Mouse (Mus musculus): ENCODE data around the gene Otop2. TPM values are rescaled to one million over a fixed set of nuclear protein-coding genes. Genes with fewer than 3 reads are reported as not detected.
A peak's percentile ranks its signal among the peaks of the same experiment; 100 is the strongest.

Gene Otop2
- polyA plus RNA-seq, 1 experiment from 2014 or later, result not detected

DNA sequence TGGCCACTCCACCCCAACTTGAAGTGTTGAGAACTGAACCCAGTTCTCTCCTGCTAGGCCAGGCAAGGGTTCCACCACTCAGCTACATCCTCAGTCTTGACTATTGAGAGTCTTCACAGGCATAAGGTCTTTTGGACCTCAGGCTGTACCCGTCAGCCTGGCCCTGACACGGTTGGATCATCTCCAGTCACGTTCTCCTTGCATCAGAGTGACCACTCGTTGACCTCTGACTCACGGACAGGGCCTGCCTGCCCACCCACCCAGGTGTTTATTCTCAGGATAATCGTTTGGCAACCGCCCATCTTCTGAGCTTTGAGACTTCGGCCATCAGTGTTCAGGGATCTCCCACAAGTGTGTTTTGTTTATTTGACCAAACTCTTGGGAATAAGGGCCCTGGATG, 3.8 kb upstream of the Otop2 start:
- H3K4me3 ChIP-seq, result no peak overlapping the region
- no peaks in the 10 kb centered on the region for H3K4me1 ChIP-seq
- H3K27me3 ChIP-seq (replicated peaks), result peaks cover 39% of the 10 kb centered on the region
- H3K27ac ChIP-seq, result no peak overlapping the region
- H3K9ac ChIP-seq, result no peak overlapping the region
- H3K9me3 ChIP-seq (replicated peaks), result 0 out of 2 replicates have a peak, but pooled peaks cover 3% of the 10 kb centered on the region
- ATAC-seq, result no peak
- H3K36me3 ChIP-seq, result no peaks in the 10 kb centered on the region
- no peak overlapping the region for H3K4me2 ChIP-seq
- WGBS (ENCODE audit: insufficient replicate concordance), result 54% methylated on average over 8 of the region's 8 CpGs

DNA sequence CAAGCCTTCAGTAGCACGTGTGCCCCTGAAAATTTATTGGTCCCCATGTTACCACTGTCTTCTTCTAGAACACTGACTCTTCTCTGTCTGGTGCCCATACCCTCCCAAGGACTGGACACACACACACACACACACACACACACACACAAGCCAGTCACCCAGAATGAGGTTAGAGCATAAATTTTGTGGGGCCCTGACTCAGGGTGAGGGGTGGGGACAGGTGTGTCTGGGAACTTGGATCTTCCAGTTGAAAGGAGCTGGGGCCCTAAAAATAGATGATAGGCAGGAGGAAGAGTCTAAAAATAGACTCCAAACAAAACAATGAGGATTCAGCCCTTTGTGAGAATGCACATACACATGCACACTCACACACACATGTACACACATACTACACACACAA, 1.8 kb downstream of the Otop2 start:
- no peaks in the 10 kb centered on the region for H3K4me1 ChIP-seq
- H3K36me3 ChIP-seq, result no peaks in the 10 kb centered on the region
- no peak overlapping the region for H3K9ac ChIP-seq
- WGBS (ENCODE audit: insufficient replicate concordance), result 64% methylated on average over 1 of the region's 1 CpGs
- no peak overlapping the region for H3K27ac ChIP-seq
- H3K9me3 ChIP-seq (replicated peaks), result no peaks in the 10 kb centered on the region
- no peak overlapping the region for H3K4me3 ChIP-seq
- no peak for ATAC-seq
- H3K27me3 ChIP-seq (replicated peaks), result peaks cover 47% of the 10 kb centered on the region
- H3K4me2 ChIP-seq, result no peak overlapping the region

DNA sequence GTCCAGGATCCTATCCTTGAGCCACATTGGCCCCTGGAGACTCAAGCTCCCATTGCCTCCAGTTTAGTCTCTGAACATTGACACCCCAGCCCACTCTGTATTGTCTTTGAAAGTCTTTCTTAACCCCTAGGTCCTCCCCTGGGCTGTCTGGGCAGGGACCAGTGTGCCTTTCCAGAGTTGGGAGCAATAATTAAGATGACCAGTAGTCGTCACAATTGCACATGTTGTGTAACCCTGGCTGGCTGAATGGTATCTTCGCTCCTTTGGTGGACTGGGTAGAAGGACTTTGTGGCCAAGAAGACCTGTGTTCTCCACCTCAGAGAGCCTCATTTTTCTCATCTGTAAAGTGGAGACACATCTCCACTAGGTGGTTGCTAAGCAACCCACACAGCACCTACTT, 7.3 kb downstream of the Otop2 start:
- no peaks in the 10 kb centered on the region for H3K4me1 ChIP-seq
- H3K4me2 ChIP-seq, result no peak overlapping the region
- no peak for ATAC-seq
- H3K9ac ChIP-seq, result no peak overlapping the region
- no peak overlapping the region for H3K4me3 ChIP-seq
- H3K27ac ChIP-seq, result no peak overlapping the region
- peaks cover 75% of the 10 kb centered on the region for H3K27me3 ChIP-seq (replicated peaks)
- no peaks in the 10 kb centered on the region for H3K9me3 ChIP-seq (replicated peaks)
- H3K36me3 ChIP-seq, result no peaks in the 10 kb centered on the region
- 19% methylated on average over 2 of the region's 2 CpGs for WGBS (ENCODE audit: insufficient replicate concordance)

DNA sequence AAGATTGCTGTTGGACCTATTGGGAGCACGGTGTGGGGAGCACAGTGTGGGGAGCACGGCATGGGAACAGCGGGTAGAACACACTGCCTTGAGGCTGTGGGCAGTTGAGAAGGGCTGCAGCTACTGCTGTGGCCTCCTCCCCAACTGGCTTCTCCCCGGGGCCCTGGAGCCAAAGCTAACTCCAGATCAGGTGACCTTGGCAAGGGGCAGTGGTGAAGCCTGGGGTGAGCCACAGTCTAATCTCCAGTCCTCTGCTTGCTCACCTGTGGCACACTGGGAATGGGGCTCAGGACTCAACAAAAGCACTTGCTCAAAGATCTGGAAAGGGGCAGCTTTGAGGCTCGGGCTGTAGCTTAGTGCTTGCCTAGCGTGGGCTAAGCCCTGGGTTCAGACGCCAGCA, 10.2 kb downstream of the Otop2 start:
- 51% methylated on average over 7 of the region's 7 CpGs for WGBS (ENCODE audit: insufficient replicate concordance)
- peaks cover 17% of the 10 kb centered on the region for H3K4me1 ChIP-seq
- no peak for ATAC-seq
- H3K27me3 ChIP-seq (replicated peaks), result peaks cover 100% of the 10 kb centered on the region
- no peaks in the 10 kb centered on the region for H3K36me3 ChIP-seq
- H3K4me3 ChIP-seq, result no peak overlapping the region
- H3K27ac ChIP-seq, result no peak overlapping the region
- H3K9me3 ChIP-seq (replicated peaks), result no peaks in the 10 kb centered on the region
- H3K4me2 ChIP-seq, result no peak overlapping the region
- H3K9ac ChIP-seq, result no peak overlapping the region

DNA sequence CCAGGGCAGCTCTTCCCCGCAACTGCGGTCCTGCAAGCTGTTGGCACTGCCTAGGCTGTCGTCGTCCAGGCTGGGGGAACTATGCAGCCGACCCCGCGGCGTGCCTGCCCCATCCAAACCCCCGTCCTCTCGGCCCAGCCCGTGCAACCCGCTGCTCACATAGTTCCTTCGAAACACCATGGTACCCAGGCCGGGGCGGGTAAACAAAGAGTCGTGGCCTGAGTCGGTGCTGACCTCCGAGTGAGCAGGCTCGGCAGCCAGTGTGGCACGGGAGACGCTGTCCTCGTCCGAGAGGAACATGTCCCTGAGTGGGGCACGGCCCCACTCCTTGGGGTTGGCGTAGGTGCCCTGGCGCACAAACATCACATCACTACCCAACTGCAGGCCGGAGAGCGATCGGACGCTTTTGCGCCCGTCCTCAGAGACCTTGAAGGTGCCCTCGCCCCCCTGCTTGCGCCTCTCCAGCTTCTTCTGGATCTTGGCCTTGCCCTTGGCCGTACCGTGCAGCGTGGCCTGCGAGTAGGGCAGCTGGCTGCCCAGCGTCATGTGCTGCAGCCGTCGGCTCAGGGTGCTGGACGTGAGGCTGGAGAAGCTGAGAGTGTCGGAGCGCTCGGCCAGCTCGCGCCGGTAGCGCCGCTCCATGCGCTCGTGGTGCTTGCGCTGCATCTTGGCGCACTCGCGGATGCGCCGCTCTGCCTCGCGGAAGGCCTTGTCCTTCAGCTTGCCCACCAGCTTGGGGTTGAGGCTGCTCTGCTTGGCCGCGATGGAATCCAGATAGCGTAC, 11.5 kb downstream of the Otop2 start:
- H3K4me1 ChIP-seq, result peaks cover 18% of the 10 kb centered on the region
- 7% methylated on average over 63 of the region's 63 CpGs for WGBS (ENCODE audit: insufficient replicate concordance)
- H3K4me2 ChIP-seq, result no peak overlapping the region
- H3K4me3 ChIP-seq, result no peak overlapping the region
- H3K36me3 ChIP-seq, result no peaks in the 10 kb centered on the region
- H3K27ac ChIP-seq, result no peak overlapping the region
- peaks cover 100% of the 10 kb centered on the region for H3K27me3 ChIP-seq (replicated peaks)
- no peak for ATAC-seq
- H3K9me3 ChIP-seq (replicated peaks), result no peaks in the 10 kb centered on the region
- no peak overlapping the region for H3K9ac ChIP-seq

DNA sequence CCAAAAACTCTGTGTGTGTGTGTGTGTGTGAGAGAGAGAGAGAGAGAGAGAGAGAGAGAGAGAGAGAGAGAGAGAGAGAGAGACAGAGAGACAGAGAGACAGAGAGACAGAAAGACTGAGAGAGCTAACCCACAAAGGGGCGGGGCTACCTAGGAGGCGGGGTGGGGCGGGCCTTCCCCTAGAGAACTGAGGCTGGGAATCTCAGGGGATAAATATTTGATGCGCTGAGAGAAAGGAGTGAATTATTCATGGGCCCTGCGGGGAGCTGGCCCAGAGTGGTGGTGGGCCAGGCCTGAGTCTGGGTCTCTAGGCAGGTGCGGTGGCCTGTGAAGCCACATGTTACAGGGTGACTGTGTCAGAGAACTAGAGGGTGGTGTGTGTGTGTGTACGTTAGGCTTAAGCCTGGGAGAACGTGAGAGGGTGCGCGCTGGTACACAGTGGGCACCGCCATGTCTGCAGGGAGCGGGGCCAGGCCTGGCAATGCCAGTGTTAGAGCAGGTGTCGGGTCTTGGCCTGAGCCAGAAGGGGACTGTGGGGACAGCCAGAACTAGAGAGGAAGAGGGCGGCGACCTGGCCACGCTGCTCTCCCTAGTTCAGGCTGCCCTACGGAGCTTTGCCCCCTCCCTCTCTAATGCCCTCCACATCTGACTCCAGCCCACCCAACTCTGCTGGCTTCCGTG, 12.9 kb downstream of the Otop2 start:
- H3K9ac ChIP-seq, result no peak overlapping the region
- no peak for ATAC-seq
- no peak overlapping the region for H3K4me3 ChIP-seq
- peaks cover 100% of the 10 kb centered on the region for H3K27me3 ChIP-seq (replicated peaks)
- H3K4me2 ChIP-seq, result peak overlapping the region; percentile 0; the same call in 1 of the 2 replicates
- H3K9me3 ChIP-seq (replicated peaks), result no peaks in the 10 kb centered on the region
- no peaks in the 10 kb centered on the region for H3K36me3 ChIP-seq
- H3K4me1 ChIP-seq, result peaks cover 18% of the 10 kb centered on the region
- 6% methylated on average over 18 of the region's 18 CpGs for WGBS (ENCODE audit: insufficient replicate concordance)
- no peak overlapping the region for H3K27ac ChIP-seq

DNA sequence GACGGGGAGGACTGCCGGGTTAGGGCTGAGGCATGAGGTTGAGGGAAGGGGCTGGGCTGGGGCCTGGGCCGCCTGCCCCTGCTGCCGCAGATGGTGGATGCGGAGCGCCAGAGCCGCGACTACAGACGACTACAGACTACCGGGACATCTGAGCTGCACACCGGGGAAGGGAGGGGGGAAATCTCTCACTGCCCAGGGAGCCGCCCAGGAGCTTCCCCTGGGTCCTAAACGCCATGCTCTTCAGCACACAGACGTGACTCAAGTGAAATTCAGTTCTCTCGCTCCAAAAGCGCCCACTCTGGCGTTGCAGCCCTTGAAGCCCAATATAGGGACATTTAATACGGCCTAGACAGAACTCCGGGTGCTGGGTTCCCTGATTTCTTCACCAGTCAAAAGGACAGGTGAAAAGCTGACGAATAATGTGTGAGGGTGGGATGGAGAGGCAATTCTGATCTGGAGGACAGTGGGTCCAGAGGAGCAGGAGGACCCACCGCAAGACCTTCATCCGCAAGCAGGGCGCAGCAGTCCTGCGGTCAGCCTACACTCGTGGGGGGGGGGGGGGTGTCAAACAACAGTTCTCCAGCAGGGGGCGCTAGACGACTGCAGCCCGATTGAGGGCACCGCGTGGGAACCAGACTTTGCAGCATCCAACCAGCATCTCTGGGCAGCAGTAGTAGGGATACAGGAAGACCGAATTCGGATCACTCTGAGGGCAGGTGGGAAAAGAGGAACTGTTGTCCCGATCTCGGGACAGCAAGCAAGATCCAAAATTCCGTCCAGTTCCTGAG, 15.1 kb downstream of the Otop2 start, which contains the start of gene Ush1g:
Gene Ush1g, minus strand, starts transcription at position 136 of the 788 bp plus-strand sequence.
- 8% methylated on average over 35 of the region's 35 CpGs for WGBS (ENCODE audit: insufficient replicate concordance)
- Histone ChIP-seq H3K27me3 (replicated peaks) (peaks cover 95% of the 10 kb centered on the region), H3K36me3 (no peaks in the 10 kb centered on the region), H3K27ac (no peak within 1 kb of the TSS), H3K9me3 (replicated peaks) (no peaks in the 10 kb centered on the region), H3K4me3 (no peak within 1 kb of the TSS; the same call in 1 of the 2 replicates), H3K4me2 (peak within 1 kb of the TSS; percentile 37), H3K4me1 (peaks cover 18% of the 10 kb centered on the region), H3K9ac (no peak within 1 kb of the TSS)
- ATAC-seq, result no peak; the same call in 1 of the 2 replicates

DNA sequence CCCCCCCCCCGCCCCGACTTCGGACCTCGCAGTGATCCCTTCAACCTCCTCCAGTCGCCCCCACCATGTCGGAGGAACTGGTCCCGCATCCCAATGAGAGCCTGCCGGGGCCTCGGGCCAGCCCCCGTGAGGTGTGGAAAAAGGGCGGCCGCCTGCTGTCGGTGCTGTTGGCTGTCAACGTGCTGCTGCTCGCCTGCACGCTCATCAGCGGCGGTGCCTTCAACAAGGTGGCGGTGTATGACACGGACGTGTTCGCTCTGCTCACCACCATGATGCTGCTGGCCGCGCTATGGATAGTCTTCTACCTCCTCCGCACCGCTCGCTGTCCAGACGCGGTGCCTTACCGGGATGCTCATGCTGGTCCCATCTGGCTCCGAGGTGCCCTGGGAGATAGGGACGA, 16.4 kb downstream of the Otop2 start:
- WGBS (ENCODE audit: insufficient replicate concordance), result 19% methylated on average over 32 of the region's 32 CpGs
- H3K9me3 ChIP-seq (replicated peaks), result no peaks in the 10 kb centered on the region
- H3K4me1 ChIP-seq, result peaks cover 18% of the 10 kb centered on the region
- no peaks in the 10 kb centered on the region for H3K36me3 ChIP-seq
- H3K27ac ChIP-seq, result no peak overlapping the region
- ATAC-seq, result no peak
- H3K4me3 ChIP-seq, result no peak overlapping the region
- peaks cover 93% of the 10 kb centered on the region for H3K27me3 ChIP-seq (replicated peaks)
- no peak overlapping the region for H3K4me2 ChIP-seq
- H3K9ac ChIP-seq, result no peak overlapping the region

DNA sequence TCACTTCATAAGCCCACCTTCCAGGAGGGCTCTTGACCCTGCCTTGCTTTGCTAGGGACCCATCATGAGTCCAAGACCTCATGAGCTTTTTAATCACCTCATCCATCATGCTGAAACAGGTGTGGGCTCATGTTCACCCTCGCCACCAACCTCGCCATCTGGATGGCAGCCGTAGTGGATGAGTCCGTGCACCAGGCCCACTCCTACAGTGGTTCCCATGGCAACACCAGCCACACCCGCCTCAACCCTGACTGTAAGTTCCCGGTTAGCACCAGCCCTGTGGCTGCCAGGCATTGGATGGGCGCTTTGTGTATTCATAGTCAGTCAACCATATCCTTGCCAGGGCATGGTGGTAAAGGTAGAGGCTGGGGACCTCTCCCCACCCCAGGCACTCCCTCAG, 19.8 kb downstream of the Otop2 start:
- no peak overlapping the region for H3K4me2 ChIP-seq
- 57% methylated on average over 7 of the region's 7 CpGs for WGBS (ENCODE audit: insufficient replicate concordance)
- no peaks in the 10 kb centered on the region for H3K36me3 ChIP-seq
- no peak overlapping the region for H3K4me3 ChIP-seq
- ATAC-seq, result no peak
- H3K27me3 ChIP-seq (replicated peaks), result peaks cover 90% of the 10 kb centered on the region
- H3K9ac ChIP-seq, result no peak overlapping the region
- no peak overlapping the region for H3K27ac ChIP-seq
- H3K9me3 ChIP-seq (replicated peaks), result no peaks in the 10 kb centered on the region
- 0 out of 2 replicates have a peak, but pooled peaks cover 6% of the 10 kb centered on the region for H3K4me1 ChIP-seq

DNA sequence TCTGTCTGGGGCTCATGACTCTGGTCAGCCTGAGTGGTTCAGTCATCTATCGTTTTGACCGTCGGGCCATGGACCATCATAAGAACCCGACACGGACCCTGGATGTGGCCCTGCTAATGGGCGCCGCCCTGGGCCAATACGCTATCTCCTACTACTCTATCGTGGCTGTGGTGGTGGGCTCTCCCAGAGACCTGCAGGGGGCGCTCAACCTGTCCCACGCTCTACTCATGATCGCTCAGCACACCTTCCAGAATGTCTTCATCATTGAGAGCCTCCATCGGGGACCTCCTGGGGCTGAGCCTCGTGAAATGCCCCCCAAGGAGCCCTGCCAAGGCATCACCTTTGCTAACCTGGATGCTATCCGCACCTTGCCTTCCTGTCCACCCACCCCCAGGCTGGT, 22.4 kb downstream of the Otop2 start:
- Histone ChIP-seq H3K4me2 (no peak overlapping the region), H3K4me3 (no peak overlapping the region), H3K27ac (no peak overlapping the region), H3K36me3 (no peaks in the 10 kb centered on the region), H3K4me1 (no peaks in the 10 kb centered on the region), H3K27me3 (replicated peaks) (peaks cover 90% of the 10 kb centered on the region), H3K9me3 (replicated peaks) (no peaks in the 10 kb centered on the region), H3K9ac (no peak overlapping the region)
- no peak for ATAC-seq
- WGBS (ENCODE audit: insufficient replicate concordance), result 54% methylated on average over 15 of the region's 15 CpGs

DNA sequence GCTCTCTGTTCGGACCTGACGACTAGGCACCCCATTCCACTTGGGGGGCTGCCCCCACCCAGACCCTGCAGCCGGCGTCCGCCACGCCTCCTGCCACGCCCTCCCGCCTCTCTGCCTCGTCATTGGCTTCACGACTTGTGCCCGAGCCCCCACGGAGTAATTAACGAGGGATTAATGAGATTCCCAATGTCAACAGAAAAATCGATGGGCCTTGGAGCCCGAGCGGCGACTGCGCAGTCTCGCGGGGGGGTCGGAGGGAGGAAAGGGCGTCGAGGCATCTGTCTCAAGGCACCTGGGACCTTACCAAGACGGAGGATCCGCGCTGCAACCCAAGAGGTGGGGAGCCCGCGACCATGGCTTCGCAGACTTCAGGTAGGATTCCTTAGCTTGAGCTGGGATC, 27.6 kb downstream of the Otop2 start, which contains the start of gene Otop3:
Gene Otop3, plus strand, starts transcription at position 201 of the 400 bp plus-strand sequence.
- Histone ChIP-seq H3K9ac (no peak within 1 kb of the TSS), H3K9me3 (replicated peaks) (no peaks in the 10 kb centered on the region), H3K27me3 (replicated peaks) (peaks cover 91% of the 10 kb centered on the region), H3K4me1 (no peaks in the 10 kb centered on the region), H3K36me3 (no peaks in the 10 kb centered on the region), H3K4me3 (no peak within 1 kb of the TSS), H3K27ac (no peak within 1 kb of the TSS), H3K4me2 (peak within 1 kb of the TSS; percentile 33)
- WGBS (ENCODE audit: insufficient replicate concordance), result 6% methylated on average over 29 of the region's 29 CpGs
- no peak for ATAC-seq

DNA sequence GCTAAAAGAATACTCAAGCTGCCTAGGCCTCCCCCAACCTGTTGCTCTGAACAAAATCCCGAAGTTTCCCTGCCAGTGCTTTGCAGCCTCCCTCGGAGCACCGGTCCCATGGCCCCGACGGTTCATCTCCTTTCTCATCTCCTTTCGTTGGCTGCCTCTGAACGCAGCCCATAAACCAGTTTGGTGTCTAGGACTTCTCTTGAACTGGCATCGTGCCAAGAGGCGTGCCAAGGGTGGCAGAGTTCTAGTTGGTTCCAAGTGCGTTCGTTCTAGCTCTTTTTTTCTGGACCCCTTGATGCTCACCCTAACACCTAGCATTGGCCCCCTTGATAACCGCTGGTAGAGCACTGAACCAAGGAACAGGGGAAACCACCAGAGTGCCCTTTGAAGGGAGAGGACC, 28.3 kb downstream of the Otop2 start:
- H3K27ac ChIP-seq, result no peak overlapping the region
- no peak overlapping the region for H3K4me3 ChIP-seq
- no peak overlapping the region for H3K9ac ChIP-seq
- WGBS (ENCODE audit: insufficient replicate concordance), result 45% methylated on average over 12 of the region's 12 CpGs
- no peaks in the 10 kb centered on the region for H3K4me1 ChIP-seq
- H3K9me3 ChIP-seq (replicated peaks), result no peaks in the 10 kb centered on the region
- H3K27me3 ChIP-seq (replicated peaks), result peaks cover 91% of the 10 kb centered on the region
- ATAC-seq, result no peak
- no peaks in the 10 kb centered on the region for H3K36me3 ChIP-seq
- H3K4me2 ChIP-seq, result no peak overlapping the region
